Mouse (Mus musculus) thymus, adult 2 months (tissue): ENCODE data around the gene Gm49486.

ENCODE experiments used
- CTCF ChIP-seq: fragments of 200-500 bp; IDR thresholded peaks from 2 replicates; pipeline ENCODE4 v1.5.1; 2012; ENCODE audit warnings: mild to moderate bottlenecking, control low read depth, low read length, moderate library complexity, borderline replicate concordance; ENCODE audit not compliant: control insufficient read depth, poor library complexity, insufficient read depth; ENCODE audit errors: extremely low read depth
- POLR2A ChIP-seq: fragments of 200-500 bp; IDR thresholded peaks from 2 replicates; pipeline ENCODE4 v1.6.1; 2012; ENCODE audit warnings: mild to moderate bottlenecking, low read length, control low read depth, moderate library complexity; ENCODE audit not compliant: control insufficient read depth, poor library complexity, insufficient read depth; ENCODE audit errors: extremely low read depth

DNA sequence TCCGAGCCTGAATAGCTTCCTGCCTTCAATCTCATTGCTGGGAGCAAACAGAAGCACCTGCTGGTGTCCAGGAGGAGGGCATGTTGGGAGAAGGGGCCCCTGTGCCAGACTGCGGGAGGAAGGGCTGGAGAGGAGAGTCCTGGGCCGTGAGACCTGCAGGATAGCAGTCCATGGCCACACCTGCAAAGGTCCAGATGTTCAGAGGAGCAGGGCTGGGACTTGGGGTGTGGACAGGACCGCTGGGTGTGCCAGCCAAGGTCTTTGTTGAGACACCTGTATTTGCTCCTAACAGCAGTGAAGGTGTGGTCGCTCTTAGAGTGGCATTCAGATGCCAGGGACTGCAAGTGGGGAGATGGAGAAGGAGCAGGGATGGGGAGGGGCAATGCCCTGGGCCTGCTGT lies 53.2 kb downstream of the Gm49486 start:
- TF ChIP-seq CTCF, result no peak
- no peak for TF ChIP-seq POLR2A
